8 mouse cellular contexts compared by ENCODE assay signal in genomic region chr9:116060691-116061090, GRCm38 (mm10).
A peak's percentile ranks its signal among the peaks of the same experiment; 100 is the strongest.
DNase-seq lines count a peak whose midpoint lies in the region; ATAC-seq and TF ChIP-seq lines count a peak whose summit lies in the region.
"Had no signal": no experiment of that assay in that cellular context is flagged by ENCODE, and none has a peak within 500 bp of the region (broad histone marks: within the 10 kb centered on the region; RNA-seq: fewer than 3 reads in every experiment).

No protein-coding gene starts in this region.

- H3K4me1 ChIP-seq in kidney, adult 2 months (ENCODE audit: control insufficient read depth, insufficient read depth, low read length), result no peaks in the 10 kb centered on the region
- no peaks in the 10 kb centered on the region for H3K4me1 ChIP-seq in kidney, embryonic 14.5 days (ENCODE audit: control insufficient read depth, insufficient read depth, low read length)
- H3K4me1 ChIP-seq in ES-Bruce4 (ENCODE audit: control insufficient read depth, insufficient read depth, low read length), result no peaks in the 10 kb centered on the region

- ATAC-seq in kidney, embryonic 14.5 days (ENCODE audit: low FRiP score, low TSS enrichment), result no peak

- no peaks in the 10 kb centered on the region for H3K27me3 ChIP-seq in kidney, adult 2 months (replicated peaks; ENCODE audit: control insufficient read depth, insufficient read depth, low read length)
- H3K27me3 ChIP-seq in kidney, embryonic 14.5 days (ENCODE audit: control insufficient read depth, insufficient read depth, low read length), result no peaks in the 10 kb centered on the region
- no peaks in the 10 kb centered on the region for H3K27me3 ChIP-seq in ES-Bruce4 (ENCODE audit: control insufficient read depth, insufficient read depth, low read length, poor library complexity, severe bottlenecking)
- H3K27me3 ChIP-seq: midbrain, embryonic 12.5 days had no signal

- H3K9ac ChIP-seq in kidney, embryonic 14.5 days (ENCODE audit: low read depth, low read length), result no peak overlapping the region
- no peak overlapping the region for H3K9ac ChIP-seq in ES-Bruce4 (ENCODE audit: low read depth, poor library complexity, severe bottlenecking)
- H3K9ac ChIP-seq: midbrain, embryonic 12.5 days had no signal

- H3K36me3 ChIP-seq in kidney, adult 2 months (ENCODE audit: control insufficient read depth, insufficient read depth, low read length), result no peaks in the 10 kb centered on the region
- no peaks in the 10 kb centered on the region for H3K36me3 ChIP-seq in kidney, embryonic 14.5 days (ENCODE audit: control insufficient read depth, insufficient read depth, low read length)
- no peaks in the 10 kb centered on the region for H3K36me3 ChIP-seq in ES-Bruce4 (ENCODE audit: control insufficient read depth, insufficient read depth, low read length, poor library complexity, severe bottlenecking)
- H3K36me3 ChIP-seq: midbrain, embryonic 12.5 days had no signal

- 14% methylated on average over 4 of the region's 4 CpGs for WGBS in kidney, adult 2 months
- WGBS in kidney, embryonic 14.5 days, result 11% methylated on average over 4 of the region's 4 CpGs

- H3K27ac ChIP-seq in kidney, adult 2 months (ENCODE audit: insufficient read depth, low read depth, low read length), result no peak overlapping the region
- H3K27ac ChIP-seq in kidney, embryonic 14.5 days (ENCODE audit: low read depth, low read length), result no peak overlapping the region
- H3K27ac ChIP-seq in ES-Bruce4 (ENCODE audit: insufficient read depth, low read length), result no peak overlapping the region
- H3K27ac ChIP-seq: midbrain, embryonic 12.5 days had no signal

- TF ChIP-seq CTCF in kidney, adult 2 months (conservative IDR thresholded peaks at IDR 0.05; ENCODE audit: insufficient read depth, insufficient read length, low read depth, low read length), result peak; percentile 72
- peak; percentile 52 for TF ChIP-seq CTCF in ES-Bruce4 (IDR thresholded peaks at IDR 0.05; ENCODE audit: low read depth, low read length)

- H3K4me3 ChIP-seq in kidney, adult 2 months (ENCODE audit: insufficient read depth, low read depth, low read length), result no peak overlapping the region
- no peak overlapping the region for H3K4me3 ChIP-seq in kidney, embryonic 14.5 days (ENCODE audit: low read length)
- H3K4me3 ChIP-seq in ES-Bruce4 (ENCODE audit: low read depth, low read length), result no peak overlapping the region
- H3K4me3 ChIP-seq: midbrain, embryonic 12.5 days had no signal

- no peak for TF ChIP-seq POLR2A in kidney, adult 2 months (IDR thresholded peaks at IDR 0.05; ENCODE audit: low read depth, low read length)
- no peak for TF ChIP-seq POLR2A in ES-Bruce4 (IDR thresholded peaks at IDR 0.05; ENCODE audit: insufficient read depth, low read length)

- no peak overlapping the region for H3K4me2 ChIP-seq in kidney, embryonic 14.5 days (replicated peaks; ENCODE audit: low read depth, low read length)
- H3K4me2 ChIP-seq: midbrain, embryonic 12.5 days had no signal

- no peaks in the 10 kb centered on the region; the same call in 1 of the 2 replicates for H3K9me3 ChIP-seq in kidney, embryonic 14.5 days (ENCODE audit: control insufficient read depth, low read length)
- 0 out of 2 replicates have a peak, but pooled peaks cover 5% of the 10 kb centered on the region for H3K9me3 ChIP-seq in ES-Bruce4 (replicated peaks; ENCODE audit: control insufficient read depth, insufficient read depth, low read length, poor library complexity, severe bottlenecking)
- H3K9me3 ChIP-seq: midbrain, embryonic 12.5 days had no signal

- peak; percentile 19 for DNase-seq in kidney, adult 2 months
- peak; percentile 34 to 38 for DNase-seq in B cell, adult 2 months
- DNase-seq in induced T-regulatory cell, adult 2 months (ENCODE audit: low read depth), result peak; percentile 61
- DNase-seq in spleen, postnatal 14 days (ENCODE audit: low spot score in 2 of 2), result no peak
- no peak for DNase-seq in yolk sac, embryonic 10.5 days (ENCODE audit: low spot score)

- TF ChIP-seq EP300 in ES-Bruce4 (IDR thresholded peaks at IDR 0.05; ENCODE audit: insufficient read depth, low read depth, low read length), result no peak

Comparison
In these comparisons a context has a peak if more than half of its experiments do, and no peak if none do; other contexts are left out.
1. DNase-seq: peak in kidney, adult 2 months (single experiment), B cell, adult 2 months (2 of 2) and induced T-regulatory cell, adult 2 months (single experiment); none in spleen, postnatal 14 days (0 of 2) and yolk sac, embryonic 10.5 days (single experiment).